Mouse (Mus musculus): ENCODE data around the gene Ppm1b. TPM values are rescaled to one million over a fixed set of nuclear protein-coding genes. Genes with fewer than 3 reads are reported as not detected.
A peak's percentile ranks its signal among the peaks of the same experiment; 100 is the strongest.

Ppm1b gene
- total and polyA plus RNA-seq, 3 experiments, result 45.7 to 51.6 TPM; not detected in 1

DNA sequence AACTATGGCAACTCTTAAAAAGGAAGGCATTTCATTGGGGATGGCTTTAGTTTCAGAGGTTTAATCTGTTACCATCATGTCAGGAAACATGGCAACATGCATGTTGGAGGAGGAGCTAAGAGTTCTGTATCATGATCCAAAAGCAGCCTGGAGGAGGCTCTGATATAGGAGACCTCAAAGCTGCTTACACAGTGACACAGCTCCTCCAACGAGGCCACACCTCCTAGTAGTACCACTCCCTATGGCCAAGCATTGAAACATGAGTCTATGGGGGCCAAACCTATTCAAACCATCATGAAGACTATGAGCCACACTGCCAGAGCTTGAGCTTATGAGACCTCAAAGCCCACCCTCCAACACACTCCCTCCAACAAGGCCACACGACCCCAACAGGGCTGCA is 26.2 kb downstream of the Ppm1b start:
- H3K27me3 ChIP-seq (ENCODE audit: control insufficient read depth in 1 of 2, insufficient read depth in 2 of 2, low read length in 2 of 2), result no peaks in the 10 kb centered on the region
- no peak overlapping the region for H3K9ac ChIP-seq (ENCODE audit: control insufficient read depth, low read depth, low read length, poor library complexity, severe bottlenecking)
- no peak overlapping the region for H3K27ac ChIP-seq (ENCODE audit: control insufficient read depth, low read depth, low read length)
- no peaks in the 10 kb centered on the region for H3K9me3 ChIP-seq (replicated peaks; ENCODE audit: insufficient read depth, low read length)
- no peak overlapping the region for H3K4me3 ChIP-seq (ENCODE audit: control insufficient read depth in 1 of 2, insufficient read depth in 1 of 2, low read depth in 2 of 2, low read length in 2 of 2)
- H3K36me3 ChIP-seq (ENCODE audit: control insufficient read depth in 1 of 2, insufficient read depth in 2 of 2, low read length in 2 of 2), result peaks cover 0 to 36% of the 10 kb centered on the region in 2 experiments; a peak in 2 of 4 replicates
- H3K79me2 ChIP-seq (ENCODE audit: control insufficient read depth, insufficient read depth, low read length, poor library complexity), result peaks cover 57% of the 10 kb centered on the region
- peaks cover 12 to 21% of the 10 kb centered on the region in 2 experiments for H3K4me1 ChIP-seq (ENCODE audit: control insufficient read depth in 1 of 2, insufficient read depth in 2 of 2, low read length in 2 of 2)
- no peak for DNase-seq (ENCODE audit: low read depth, low spot score)
- TF ChIP-seq EP300 (IDR thresholded peaks at IDR 0.05; ENCODE audit: low read depth in 1 of 2, low read length in 2 of 2), result no peak

DNA sequence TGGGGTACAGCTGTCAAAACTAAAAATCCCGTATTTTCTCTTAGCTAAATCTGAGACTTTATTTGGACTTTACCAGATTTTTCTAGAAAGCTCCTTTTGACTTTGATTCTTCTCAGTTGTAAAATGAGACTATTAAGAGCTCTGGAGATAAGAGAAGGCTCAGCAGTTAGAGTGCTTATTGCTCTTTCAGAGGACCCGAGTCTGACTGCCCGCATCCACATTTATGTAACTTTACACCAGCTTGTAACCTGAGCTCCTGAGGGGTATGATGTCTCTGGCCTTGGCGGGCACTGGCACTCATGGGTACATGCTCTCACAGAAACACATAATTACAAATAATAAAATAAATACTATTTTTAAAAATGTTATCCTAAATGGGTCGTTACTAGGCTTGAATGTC is 29.8 kb downstream of the Ppm1b start:
- Histone ChIP-seq H3K79me2 (ENCODE audit: control insufficient read depth, insufficient read depth, low read length, poor library complexity) (peaks cover 55% of the 10 kb centered on the region), H3K9ac (ENCODE audit: control insufficient read depth, low read depth, low read length, poor library complexity, severe bottlenecking) (no peak overlapping the region), H3K27me3 (ENCODE audit: control insufficient read depth in 1 of 2, insufficient read depth in 2 of 2, low read length in 2 of 2) (no peaks in the 10 kb centered on the region), H3K9me3 (replicated peaks; ENCODE audit: insufficient read depth, low read length) (no peaks in the 10 kb centered on the region), H3K4me3 (ENCODE audit: control insufficient read depth in 1 of 2, insufficient read depth in 1 of 2, low read depth in 2 of 2, low read length in 2 of 2) (no peak overlapping the region), H3K4me1 (ENCODE audit: control insufficient read depth in 1 of 2, insufficient read depth in 2 of 2, low read length in 2 of 2) (peaks cover 20 to 27% of the 10 kb centered on the region in 2 experiments), H3K36me3 (ENCODE audit: control insufficient read depth in 1 of 2, insufficient read depth in 2 of 2, low read length in 2 of 2) (peaks cover 0 to 44% of the 10 kb centered on the region in 2 experiments; a peak in 2 of 4 replicates), H3K27ac (ENCODE audit: control insufficient read depth, low read depth, low read length) (no peak overlapping the region)
- TF ChIP-seq TCF12 (IDR thresholded peaks at IDR 0.05; ENCODE audit: low read depth, low read length) (no peak), CHD2 (IDR thresholded peaks at IDR 0.05; ENCODE audit: low read length) (no peak), GATA1 (IDR thresholded peaks at IDR 0.05; ENCODE audit: low read depth, low read length) (no peak), JUND (IDR thresholded peaks at IDR 0.05; ENCODE audit: low read depth, low read length) (no peak), RAD21 (IDR thresholded peaks at IDR 0.05; ENCODE audit: low read depth, low read length) (no peak), UBTF (IDR thresholded peaks at IDR 0.05; ENCODE audit: borderline replicate concordance, insufficient read depth, low read depth, low read length) (no peak)
- no peak for DNase-seq (ENCODE audit: low read depth, low spot score)

DNA sequence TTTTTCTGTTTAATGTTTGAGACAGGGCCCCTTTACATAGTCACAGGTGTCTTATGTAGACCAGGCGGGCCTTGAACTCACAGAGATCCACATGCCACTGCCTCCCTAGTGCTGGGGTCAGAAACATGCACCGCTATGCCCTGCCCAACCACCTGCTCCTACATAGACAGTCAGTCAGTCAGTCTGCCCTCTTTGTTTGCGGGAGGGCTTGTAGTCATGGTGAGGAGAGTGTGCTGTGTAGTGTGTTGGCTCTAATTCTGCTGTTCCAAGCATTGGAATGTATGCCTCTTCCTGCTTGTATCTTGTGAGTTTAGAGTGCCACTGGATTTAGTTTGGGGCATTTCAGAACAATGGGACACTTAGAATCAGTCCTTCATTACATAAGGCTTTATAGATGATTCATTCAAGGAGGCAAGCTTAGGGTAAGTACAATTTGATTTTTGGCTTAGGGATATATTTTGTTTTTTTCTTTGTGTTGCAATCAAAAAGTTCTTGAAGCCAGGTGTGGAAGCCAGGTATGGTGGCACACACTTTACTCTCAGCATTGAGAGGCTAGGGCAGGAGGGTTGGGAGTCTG is 31.4 kb downstream of the Ppm1b start:
- TF ChIP-seq SIN3A (IDR thresholded peaks at IDR 0.05; ENCODE audit: low read length) (no peak), NELFE (IDR thresholded peaks at IDR 0.05; ENCODE audit: low read depth, low read length) (no peak), USF2 (IDR thresholded peaks at IDR 0.05; ENCODE audit: borderline replicate concordance in 1 of 2, insufficient read depth in 1 of 2, low read depth in 1 of 2, low read length in 2 of 2) (no peak), RCOR1 (IDR thresholded peaks at IDR 0.05; ENCODE audit: low read depth, low read length) (no peak), MYB (IDR thresholded peaks at IDR 0.05; ENCODE audit: low read depth, low read length) (no peak), MAFK (IDR thresholded peaks at IDR 0.05; ENCODE audit: borderline replicate concordance, low read depth, low read length) (no peak)
- Histone ChIP-seq H3K79me2 (ENCODE audit: control insufficient read depth, insufficient read depth, low read length, poor library complexity) (peaks cover 49% of the 10 kb centered on the region), H3K4me1 (ENCODE audit: control insufficient read depth in 1 of 2, insufficient read depth in 2 of 2, low read length in 2 of 2) (peaks cover 16 to 23% of the 10 kb centered on the region in 2 experiments), H3K4me3 (ENCODE audit: control insufficient read depth in 1 of 2, insufficient read depth in 1 of 2, low read depth in 2 of 2, low read length in 2 of 2) (no peak overlapping the region), H3K27ac (ENCODE audit: control insufficient read depth, low read depth, low read length) (peak overlapping the region; percentile 37), H3K27me3 (ENCODE audit: control insufficient read depth in 1 of 2, insufficient read depth in 2 of 2, low read length in 2 of 2) (no peaks in the 10 kb centered on the region), H3K36me3 (ENCODE audit: control insufficient read depth in 1 of 2, insufficient read depth in 2 of 2, low read length in 2 of 2) (peaks cover 0 to 31% of the 10 kb centered on the region in 2 experiments; a peak in 2 of 4 replicates), H3K9me3 (replicated peaks; ENCODE audit: insufficient read depth, low read length) (no peaks in the 10 kb centered on the region), H3K9ac (ENCODE audit: control insufficient read depth, low read depth, low read length, poor library complexity, severe bottlenecking) (no peak overlapping the region)
- DNase-seq (ENCODE audit: low read depth, low spot score), result peak; percentile 26

Measured in MEL (cell line).